Mouse (Mus musculus) embryonic facial prominence, embryonic 12.5 days (tissue): ENCODE results near the gene Cpeb3. TPM values are rescaled to one million over a fixed set of nuclear protein-coding genes. Genes with fewer than 3 reads are reported as not detected.

ENCODE experiments used
- ATAC-seq: fragments of 200-750 bp; cut with Nextera tagmentation; 2 replicates; pipeline ENCODE4 v1.8.0; 2017; ENCODE audit not compliant: insufficient number of reproducible peaks, insufficient read depth, low FRiP score, low TSS enrichment
- H3K27ac ChIP-seq: fragments of 300-500 bp; sonication (generic); 2 replicates; pipeline ENCODE4 v1.5.1; 2016; ENCODE audit warnings: mild to moderate bottlenecking
- H3K27me3 ChIP-seq: fragments of 300-500 bp; sonication (generic); 2 replicates; pipeline ENCODE4 v1.6.1; 2016; ENCODE audit warnings: mild to moderate bottlenecking, moderate library complexity
- H3K36me3 ChIP-seq: fragments of 300-500 bp; sonication (generic); 2 replicates; pipeline ENCODE4 v1.6.1; 2016; ENCODE audit warnings: mild to moderate bottlenecking
- H3K4me1 ChIP-seq: fragments of 300-500 bp; sonication (generic); 2 replicates; pipeline ENCODE4 v1.6.1; 2016
- H3K4me2 ChIP-seq: fragments of 300-500 bp; sonication (generic); replicated peaks from 2 replicates; pipeline ENCODE4 v1.6.1; 2016; ENCODE audit warnings: mild to moderate bottlenecking, moderate library complexity
- H3K4me3 ChIP-seq: fragments of 300-500 bp; sonication (generic); 2 replicates; pipeline ENCODE4 v1.5.1; 2016; ENCODE audit warnings: mild to moderate bottlenecking
- H3K9ac ChIP-seq: fragments of 300-500 bp; sonication (generic); 2 replicates; pipeline ENCODE4 v1.6.1; 2016; ENCODE audit warnings: mild to moderate bottlenecking, moderate library complexity
- H3K9me3 ChIP-seq: fragments of 300-500 bp; sonication (generic); 2 replicates; pipeline ENCODE4 v1.6.1; 2016; ENCODE audit warnings: mild to moderate bottlenecking, moderate library complexity
- WGBS: fragments of 180-500 bp; shearing (Covaris S2); methylation state at CpG from one replicate; pipeline ENCODE4 v1.1.7; 2016; 5-methylcytosine and 5-hydroxymethylcytosine counted together
- polyA plus RNA-seq: library from polyadenylated mRNA; unstranded; fragments of >200 nt; fragmentation: Nextera tagmentation; extraction: Ambion mirVana; gene quantifications from 2 replicates; pipeline ENCODE4 v1.2.1, GENCODE M21; 2016

Gene Cpeb3
- polyA plus RNA-seq, 1 experiment from 2014 or later = 1.0 TPM

GRCm38 (mm10) chr19:37014173-37014939 is 194.0 kb downstream of the Cpeb3 start:
- Histone ChIP-seq H3K4me3 (no peak overlapping the region), H3K27ac (no peak overlapping the region), H3K36me3 (peaks cover 47% of the 10 kb centered on the region), H3K27me3 (no peaks in the 10 kb centered on the region), H3K4me1 (no peaks in the 10 kb centered on the region), H3K9me3 (peaks cover 8% of the 10 kb centered on the region; the same call in 1 of the 2 replicates), H3K4me2 (no peak overlapping the region), H3K9ac (no peak overlapping the region)
- WGBS = 90% methylated on average over 8 of the region's 8 CpGs
- no peak for ATAC-seq

GRCm38 (mm10) chr19:37013461-37013860 is 194.9 kb downstream of the Cpeb3 start:
- peaks cover 55% of the 10 kb centered on the region for H3K36me3 ChIP-seq
- 90% methylated on average over 6 of the region's 6 CpGs for WGBS

GRCm38 (mm10) chr19:37009878-37010281 is 198.5 kb downstream of the Cpeb3 start:
- Histone ChIP-seq H3K27me3 (no peaks in the 10 kb centered on the region), H3K9me3 (no peaks in the 10 kb centered on the region), H3K36me3 (peaks cover 78% of the 10 kb centered on the region), H3K4me2 (no peak overlapping the region), H3K27ac (no peak overlapping the region), H3K4me1 (no peaks in the 10 kb centered on the region), H3K4me3 (no peak overlapping the region), H3K9ac (no peak overlapping the region)
- WGBS = 93% methylated on average over 3 of the region's 3 CpGs
- no peak for ATAC-seq

More at GRCm38 (mm10) chr19:37013461-37013860, 194.9 kb downstream of the Cpeb3 start:
- peaks cover 8% of the 10 kb centered on the region; the same call in 1 of the 2 replicates for H3K9me3 ChIP-seq
- H3K27me3 ChIP-seq = no peaks in the 10 kb centered on the region
- no peaks in the 10 kb centered on the region for H3K4me1 ChIP-seq
- H3K27ac ChIP-seq = no peak overlapping the region
- no peak overlapping the region for H3K4me2 ChIP-seq
- H3K9ac ChIP-seq = no peak overlapping the region
- no peak for ATAC-seq
- H3K4me3 ChIP-seq = no peak overlapping the region

- Histone ChIP-seq H3K4me2 (no peak overlapping the region), H3K4me1 (no peaks in the 10 kb centered on the region), H3K36me3 (peaks cover 70% of the 10 kb centered on the region), H3K9me3 (no peaks in the 10 kb centered on the region), H3K27me3 (no peaks in the 10 kb centered on the region), H3K4me3 (no peak overlapping the region), H3K27ac (no peak overlapping the region), H3K9ac (no peak overlapping the region)
- WGBS = 90% methylated on average over 5 of the region's 5 CpGs
- no peak for ATAC-seq
Measured at GRCm38 (mm10) chr19:37004557-37004956, 203.8 kb downstream of the Cpeb3 start.

Other genes with a start within 250 kb of the Cpeb3 start
- 143 and 144 TPM in 2 replicates for gene March5, start 1.1 kb downstream of the Cpeb3 start, polyA plus RNA-seq
- gene Ide, start 129.3 kb upstream of the Cpeb3 start, polyA plus RNA-seq = 31.5 and 34.3 TPM in 2 replicates
- gene Kif11, start 167.8 kb upstream of the Cpeb3 start, polyA plus RNA-seq = 72.1 and 74.7 TPM in 2 replicates
- gene Hhex, start 226.2 kb upstream of the Cpeb3 start, polyA plus RNA-seq = 7.8 and 8.7 TPM in 2 replicates